Mouse (Mus musculus): ENCODE data around the gene Sept3.

Gene Sept3

DNA sequence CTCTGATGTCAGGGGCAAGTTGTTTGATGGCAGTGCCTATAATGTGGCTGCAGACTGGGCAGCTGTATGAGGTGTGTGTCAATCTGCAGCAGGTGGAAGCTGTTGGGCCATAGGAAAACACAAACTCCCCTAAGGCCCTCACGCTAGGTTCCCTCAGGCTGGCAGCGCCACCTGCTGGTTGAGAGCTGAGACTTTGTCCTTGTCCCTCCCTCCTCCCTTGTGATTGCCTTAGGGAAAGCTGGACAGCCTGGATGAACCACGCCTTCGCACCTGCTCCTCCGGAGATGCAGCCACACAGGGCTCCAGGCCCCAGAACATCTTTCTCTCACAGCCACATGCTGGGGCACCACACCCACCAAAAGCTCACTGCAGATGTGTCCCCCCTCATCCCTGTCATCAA lies 3.5 kb upstream of the Sept3 start:
- in situ Hi-C loops (cut with MseI, MboI): no loop called here

DNA sequence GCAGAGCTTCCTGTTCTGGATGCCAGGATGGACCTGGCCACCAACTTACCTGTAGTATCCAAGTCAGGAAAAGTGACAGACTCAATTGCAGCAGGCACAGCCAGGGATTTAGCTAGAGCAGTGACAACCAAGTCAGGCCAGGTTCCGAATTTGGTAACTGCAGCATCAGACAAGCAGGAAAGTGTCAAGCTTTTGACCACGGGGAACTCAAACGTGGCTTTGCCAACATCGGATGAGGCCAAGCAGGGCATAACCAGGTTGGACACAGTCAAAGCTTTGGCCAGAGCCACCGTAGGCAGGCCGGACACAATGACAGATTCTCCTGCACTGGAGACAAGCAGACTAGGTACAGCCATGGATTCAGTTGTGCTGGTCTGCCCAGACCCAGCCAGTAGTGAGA lies 2.4 kb upstream of the Sept3 start:
- in situ Hi-C loops (cut with MseI, MboI): no loop called here

DNA sequence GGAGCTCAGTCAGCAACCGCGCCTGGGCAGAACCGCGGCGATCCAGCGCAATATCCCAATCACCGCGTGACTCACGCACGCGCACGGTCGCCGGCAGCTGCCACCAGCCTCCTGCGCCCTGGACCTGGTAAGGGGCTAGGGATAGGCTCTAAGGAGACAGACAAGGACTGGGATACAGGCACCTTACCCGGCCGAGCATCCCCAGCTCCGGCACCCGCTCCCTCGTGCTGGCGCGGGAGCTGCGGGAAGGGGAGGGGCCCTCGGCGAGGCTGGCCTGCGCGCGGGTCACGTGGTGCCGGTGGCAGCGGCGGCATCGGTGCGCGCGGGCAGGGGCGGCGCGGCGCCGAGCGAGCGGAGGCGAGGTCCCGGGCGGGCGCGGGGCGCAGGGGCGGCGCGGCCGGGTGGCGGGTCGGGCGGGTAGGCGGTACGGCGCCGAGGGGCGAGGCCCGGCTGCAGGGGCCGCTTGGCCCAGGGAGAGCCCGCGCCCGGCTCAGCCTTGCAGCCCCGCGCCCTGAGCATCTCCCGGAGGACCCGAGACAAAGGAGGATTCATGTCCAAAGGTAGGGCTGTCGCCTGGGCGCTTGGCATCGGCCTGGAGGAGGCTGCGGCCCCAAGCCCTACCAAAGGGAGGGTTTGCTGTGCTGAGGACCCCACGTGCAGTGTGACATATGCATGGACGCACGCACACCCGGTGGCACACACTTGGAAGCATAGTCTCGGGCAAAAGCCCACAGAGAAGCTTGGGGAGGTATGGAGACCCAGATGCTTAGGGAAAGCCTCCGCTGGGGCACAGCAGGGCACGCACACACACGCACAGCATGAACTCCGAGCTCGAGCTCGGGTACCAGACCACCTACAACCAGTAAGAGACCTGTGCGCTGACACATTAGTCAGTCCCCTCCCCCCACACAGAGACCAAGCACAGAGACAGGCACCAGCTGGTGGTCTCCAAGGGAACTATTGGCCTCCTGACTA lies 521 bp downstream of the Sept3 start:
- in situ Hi-C loops (cut with MseI, MboI): no loop called here

DNA sequence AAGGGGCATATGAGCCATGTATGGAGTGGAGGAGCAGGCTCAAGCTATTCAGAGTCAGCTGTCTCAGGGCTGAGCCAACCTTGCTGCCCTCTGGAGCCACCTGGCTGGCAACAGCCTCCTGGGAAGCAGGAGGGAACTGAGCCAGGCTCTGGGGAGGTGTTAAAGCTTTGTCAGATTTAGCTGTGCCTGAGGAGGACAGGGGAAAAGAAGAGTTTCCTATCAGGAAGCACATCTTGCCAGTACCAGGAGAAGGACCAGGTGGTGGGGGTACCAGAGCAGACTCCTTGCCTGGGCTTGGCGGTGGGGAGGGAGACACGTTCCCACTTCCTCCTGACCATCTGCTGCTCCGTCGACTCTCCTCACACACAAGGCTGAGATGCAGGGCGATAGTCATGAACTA lies 2.9 kb downstream of the Sept3 start:
- in situ Hi-C loops (cut with MseI, MboI): no loop called here

DNA sequence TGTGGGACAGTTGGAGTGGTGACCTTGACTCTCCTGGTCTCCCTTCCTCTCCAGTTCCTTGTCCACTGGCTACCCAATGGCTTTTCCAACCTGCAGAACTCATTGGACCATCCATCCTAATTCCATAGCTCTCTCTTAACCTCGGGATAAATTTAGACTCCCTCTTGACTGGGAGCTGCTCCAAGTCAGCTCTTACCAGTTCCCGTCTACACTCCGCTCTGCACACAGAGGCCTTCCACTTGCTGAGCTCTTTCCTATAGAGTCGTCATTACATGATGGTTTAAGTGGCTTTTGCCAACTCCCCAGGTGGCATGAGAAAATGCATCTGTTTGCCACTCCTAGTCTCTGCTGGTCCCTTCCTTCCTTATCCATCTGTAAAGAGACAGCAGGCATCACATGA lies 5.9 kb downstream of the Sept3 start:
- in situ Hi-C loops (cut with MseI, MboI): no loop called here

DNA sequence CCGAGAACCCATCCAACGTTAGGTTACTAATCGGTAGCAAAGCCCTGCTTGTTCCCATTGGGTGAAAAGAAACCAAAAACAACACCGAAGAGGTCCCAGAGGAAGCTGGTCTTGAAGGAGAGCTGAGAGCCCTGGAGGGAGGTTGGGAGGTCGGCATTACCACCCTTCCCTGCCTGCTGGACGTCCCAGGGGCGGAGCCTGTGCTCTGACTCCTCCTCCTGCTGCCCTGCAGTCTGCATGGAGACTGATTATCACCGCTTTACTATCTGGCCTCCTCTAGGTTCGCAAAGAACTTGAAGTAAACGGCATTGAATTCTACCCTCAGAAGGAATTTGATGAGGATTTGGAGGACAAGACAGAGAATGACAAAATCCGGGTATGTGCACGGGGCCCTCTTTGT lies 11.5 kb downstream of the Sept3 start:
- in situ Hi-C loops (cut with MseI, MboI): no loop called here

DNA sequence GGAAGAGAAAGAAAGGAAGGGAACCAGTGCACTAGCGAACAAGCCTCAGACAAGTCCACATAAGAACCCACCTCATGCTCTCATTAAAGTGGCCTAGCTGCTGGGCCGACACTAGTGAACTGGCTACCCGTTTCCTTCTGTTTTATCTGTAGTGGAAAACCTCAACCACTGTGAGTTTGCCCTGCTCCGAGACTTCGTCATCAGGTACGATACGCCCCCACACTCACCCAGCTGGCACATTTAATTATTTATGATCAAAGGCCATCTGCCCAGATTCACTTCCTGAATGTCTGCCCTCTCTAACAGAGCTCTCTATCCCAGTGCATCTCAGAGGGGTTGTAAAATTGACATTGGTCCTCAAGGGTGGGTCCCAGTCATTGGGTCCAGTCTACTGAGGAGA lies 15.6 kb downstream of the Sept3 start:
- in situ Hi-C loops (cut with MseI, MboI): no loop called here

DNA sequence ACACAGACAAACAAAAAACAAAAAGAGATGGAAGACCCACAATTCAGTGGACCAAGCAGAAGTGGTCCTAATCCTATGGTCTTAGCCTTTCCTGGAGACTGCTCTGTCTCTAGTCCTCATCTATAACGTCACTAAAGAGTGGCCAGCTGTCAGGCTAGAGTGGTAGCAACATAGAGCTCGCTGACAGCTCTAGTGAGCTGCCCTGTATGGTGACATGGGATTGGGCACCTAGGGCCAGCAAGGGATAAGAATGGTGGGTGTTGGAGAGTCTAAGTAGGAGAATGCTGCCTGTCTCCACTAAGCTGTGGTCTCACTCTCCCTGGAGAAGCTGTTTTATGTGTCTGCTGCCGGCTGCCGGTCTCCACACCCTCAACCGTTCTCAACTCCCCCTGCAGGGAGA lies 18.2 kb downstream of the Sept3 start:
- in situ Hi-C loops (cut with MseI, MboI): no loop called here

DNA sequence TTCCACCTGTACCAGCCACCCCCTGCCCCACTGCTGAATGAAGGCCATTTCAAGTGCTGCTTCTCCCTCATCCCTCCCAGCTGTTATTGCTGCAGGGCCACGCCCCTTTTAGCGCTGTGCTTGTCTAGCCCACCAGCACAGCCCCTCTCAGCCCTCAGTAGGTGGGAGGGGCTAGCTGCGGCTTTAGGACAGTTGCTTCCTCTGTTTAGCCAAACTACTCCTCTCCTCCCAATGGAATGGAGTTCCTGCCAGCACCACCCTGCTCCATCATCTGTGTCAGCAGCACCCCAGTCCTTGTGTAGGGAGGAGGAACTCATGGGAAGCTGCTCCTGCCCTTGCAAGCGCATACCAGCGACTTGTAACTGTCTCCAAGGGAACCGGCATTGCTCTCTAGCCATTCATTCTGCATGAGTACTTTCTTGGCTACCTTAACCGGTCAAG lies 18.6 kb downstream of the Sept3 start:
- in situ Hi-C loops (cut with MseI, MboI): no loop called here

DNA sequence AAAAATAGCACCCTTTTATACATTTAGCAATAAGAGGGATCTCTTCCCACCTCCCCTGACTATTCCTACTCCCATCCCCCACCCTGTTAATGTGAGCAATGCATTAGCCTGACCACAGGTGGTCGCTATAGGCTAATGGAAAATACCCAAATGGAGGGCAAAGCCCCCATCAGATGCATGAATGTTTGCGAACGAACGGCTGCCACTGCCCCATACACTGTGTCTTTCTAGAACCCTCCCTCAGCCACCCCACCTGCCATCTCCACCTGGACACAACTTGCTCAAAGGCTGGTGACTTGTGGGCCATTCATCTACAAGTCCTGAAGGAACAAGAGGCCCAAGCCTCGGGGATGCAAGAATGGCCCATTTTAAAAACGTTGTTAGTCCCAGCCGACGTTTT lies 19.4 kb downstream of the Sept3 start:
- in situ Hi-C loops (cut with MseI, MboI): no loop called here

DNA sequence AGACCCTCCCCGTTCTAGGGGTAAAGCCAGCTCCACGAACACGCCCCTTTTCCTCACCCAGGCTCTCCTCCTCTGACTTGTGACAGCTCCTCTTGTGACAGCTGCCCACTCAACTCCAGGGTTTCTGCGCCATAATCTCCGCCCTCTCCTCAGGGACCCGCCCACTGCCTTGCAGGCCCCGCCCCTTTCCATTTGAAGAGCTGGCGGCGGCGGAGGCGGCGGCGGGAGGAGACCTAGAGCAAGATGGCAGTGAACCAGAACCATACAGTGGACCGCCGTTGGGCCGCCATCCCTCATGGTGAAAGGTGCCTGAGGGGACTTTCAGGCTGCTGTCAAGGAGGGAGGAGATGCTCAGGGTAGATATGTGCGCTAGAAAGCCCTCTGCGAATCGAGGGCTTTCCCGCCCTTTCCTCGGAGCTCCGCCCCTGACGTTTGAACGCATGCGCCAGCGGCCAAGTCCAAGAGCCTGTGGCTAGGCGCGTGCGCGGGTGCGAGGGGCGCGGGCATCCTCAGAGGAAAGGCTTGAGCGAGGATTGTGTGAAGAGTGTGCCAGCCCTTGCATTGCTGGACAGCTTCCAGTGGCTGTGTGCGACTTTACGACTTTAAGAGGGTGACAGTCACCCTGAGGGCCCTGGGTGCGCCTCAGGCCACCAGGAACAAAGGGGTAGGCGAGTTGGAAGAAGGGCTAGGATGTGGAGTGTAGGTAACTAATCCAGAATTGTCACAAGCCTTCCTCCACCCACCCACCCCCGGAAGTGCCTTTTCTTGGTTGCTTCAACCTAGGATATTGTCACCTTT lies 24.3 kb downstream of the Sept3 start, which contains the start of gene Wbp2nl:
Gene Wbp2nl (plus strand): TSS at position 191 of the 798 bp plus-strand sequence.
- in situ Hi-C loops (cut with MseI, MboI): no loop called here

DNA sequence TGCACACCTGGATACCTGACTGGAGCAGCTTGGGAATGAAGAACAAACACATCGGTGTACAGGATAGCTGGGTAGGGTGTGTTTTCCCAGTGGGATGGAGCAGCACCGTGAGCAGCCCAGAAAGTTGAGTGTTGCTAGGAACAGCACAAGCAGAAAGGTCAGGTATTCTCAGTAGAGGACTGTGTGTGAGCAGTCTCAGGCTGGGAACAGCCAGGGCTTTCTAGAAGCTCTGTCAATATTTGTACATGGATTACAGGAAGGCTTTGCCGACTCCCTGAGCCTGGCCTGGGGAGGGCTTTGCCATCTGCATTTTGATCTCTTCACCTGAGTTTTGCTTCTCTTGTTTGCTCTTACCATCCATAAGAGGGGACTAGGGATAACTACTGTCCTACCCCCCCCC lies 32.4 kb downstream of the Sept3 start:
- in situ Hi-C loops (cut with MseI, MboI): no loop called here

DNA sequence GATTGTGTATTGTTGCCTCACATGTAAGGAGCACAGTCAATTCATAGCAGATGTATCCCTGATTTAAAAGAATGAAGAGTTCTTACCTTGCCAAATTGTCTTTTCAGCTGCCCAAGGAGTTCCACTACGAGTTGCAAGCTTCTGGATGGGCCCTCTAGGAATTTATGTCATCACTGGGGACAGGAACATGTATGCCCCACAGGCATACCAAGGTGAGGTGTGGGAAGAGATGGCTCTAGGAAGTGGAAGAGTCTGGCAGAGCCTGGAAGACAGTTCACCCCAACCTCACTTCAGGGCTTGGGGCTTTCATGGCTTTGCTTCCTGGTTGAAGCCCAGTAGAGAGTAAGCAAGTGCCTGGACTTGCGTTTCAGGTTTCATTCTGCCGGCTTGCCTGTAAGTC lies 33.7 kb downstream of the Sept3 start:
- in situ Hi-C loops (cut with MseI, MboI): no loop called here

DNA sequence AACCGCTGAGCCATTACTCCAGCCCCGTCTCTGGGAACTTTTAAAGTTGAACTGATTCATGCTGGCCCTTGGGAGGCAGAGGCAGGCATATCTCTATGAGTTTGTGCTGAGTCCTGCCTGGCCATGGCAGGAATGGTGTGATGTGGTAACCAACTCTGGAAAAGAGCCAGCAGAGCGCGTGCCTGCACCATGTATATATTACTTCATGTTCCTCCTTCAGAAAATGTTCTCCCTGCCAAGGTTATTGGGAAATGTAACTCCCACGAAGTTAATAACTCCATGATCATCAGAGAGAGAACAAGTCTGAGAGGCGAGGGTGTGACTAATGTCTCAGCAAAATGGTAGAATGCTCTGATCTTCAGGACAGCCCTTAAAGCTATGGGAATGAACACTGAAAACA lies 43.1 kb downstream of the Sept3 start:
- in situ Hi-C loops (cut with MseI, MboI): no loop called here

DNA sequence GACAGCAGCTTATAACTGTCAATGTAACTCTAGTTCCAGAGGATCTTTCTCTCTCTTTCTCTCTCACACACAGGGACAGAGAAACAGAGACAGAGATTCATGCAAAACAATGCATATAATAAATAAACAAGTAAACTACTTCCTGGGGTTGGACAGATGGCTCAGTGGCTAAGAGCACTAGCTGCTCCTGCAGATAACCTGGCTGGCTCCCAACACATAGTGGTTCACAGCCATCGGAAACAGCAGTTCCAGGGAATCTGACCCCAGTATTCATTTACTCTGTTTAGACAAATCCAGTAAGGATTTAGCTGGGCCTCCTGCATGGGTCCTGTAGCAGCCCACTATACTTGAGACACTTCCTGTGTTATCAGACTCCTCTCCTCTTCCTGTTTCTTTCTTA lies 44.9 kb downstream of the Sept3 start:
- in situ Hi-C loops (cut with MseI, MboI): no loop called here

DNA sequence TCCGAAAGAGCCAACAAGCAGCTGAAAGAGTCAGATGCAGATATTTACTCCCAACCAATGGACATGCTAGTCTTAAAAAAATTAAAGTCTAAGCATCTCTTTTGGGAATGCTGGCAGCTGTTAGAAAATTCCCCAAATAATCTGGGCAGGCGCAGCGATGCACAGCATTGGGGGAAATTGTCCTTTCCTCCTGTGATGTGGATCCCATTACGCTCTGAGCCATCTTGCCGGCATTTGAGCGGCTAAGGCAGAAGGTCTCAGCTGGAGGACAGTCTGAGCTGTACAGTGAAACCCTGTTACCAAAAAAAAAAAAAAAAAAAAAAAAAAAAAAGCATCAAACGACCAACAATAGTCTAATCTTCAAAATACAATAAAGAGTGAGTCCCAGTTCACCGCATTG lies 47.5 kb downstream of the Sept3 start:
- in situ Hi-C loops (cut with MseI, MboI): no loop called here

DNA sequence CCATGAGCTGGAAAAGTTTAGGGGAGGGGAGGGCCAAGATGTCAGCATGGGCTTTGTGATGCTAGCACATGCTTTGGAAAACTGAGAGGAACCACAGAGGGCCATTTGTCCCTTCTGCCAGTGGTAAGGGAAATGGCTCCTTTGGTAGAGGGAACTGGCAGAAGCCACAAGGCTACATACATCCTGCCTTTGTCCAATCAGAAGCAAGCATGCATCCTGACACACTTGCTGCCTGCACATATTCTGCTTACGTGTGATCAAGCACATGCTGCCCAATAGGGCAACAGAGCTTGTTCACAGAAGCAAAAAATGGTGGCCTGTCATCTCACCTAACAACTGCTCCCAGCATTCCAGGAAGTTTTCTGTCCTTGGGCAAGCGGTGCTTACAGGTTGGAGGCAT lies 50.7 kb downstream of the Sept3 start:
- in situ Hi-C loops (cut with MseI, MboI): no loop called here

DNA sequence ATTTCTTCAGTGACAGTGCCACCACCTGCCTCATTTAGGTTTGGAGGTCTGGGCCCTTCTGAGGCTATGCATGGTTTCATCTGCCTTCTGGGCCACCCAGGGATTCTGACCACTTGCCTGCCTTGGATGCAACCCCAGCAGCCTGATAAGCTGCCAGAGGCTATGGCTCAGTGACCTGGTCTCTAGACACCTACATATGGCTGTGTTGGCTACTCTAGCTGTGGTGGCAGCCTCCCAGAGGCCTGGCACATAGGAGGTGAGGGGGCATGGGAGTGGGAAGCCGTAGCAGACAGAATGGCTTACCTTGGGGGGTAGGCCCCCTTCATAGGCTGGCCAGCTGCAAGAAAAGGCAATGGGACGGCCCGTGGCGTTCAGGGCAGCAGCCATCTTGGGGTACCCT lies 60.5 kb downstream of the Sept3 start:
- in situ Hi-C loops (cut with MseI, MboI): no loop called here

DNA sequence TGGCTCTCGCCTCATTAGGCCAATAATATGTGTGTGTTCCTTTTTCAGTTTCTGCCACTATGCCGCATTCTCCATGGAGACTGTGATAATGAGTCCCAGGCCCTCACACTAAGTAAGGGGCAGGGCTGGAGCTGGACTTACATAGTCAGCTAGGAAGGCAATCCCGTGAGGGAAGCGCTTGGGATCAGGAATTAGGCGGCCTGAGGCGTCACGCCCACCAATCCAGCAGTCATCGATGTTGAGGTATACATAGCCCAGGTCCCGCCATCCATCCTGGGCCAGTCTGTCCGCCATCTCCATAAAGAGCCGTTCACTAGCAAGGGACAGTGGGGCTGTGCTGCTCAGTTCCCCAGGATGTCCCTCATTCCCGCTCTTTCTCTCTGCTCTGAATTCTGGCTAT lies 61.9 kb downstream of the Sept3 start:
- in situ Hi-C loops (cut with MseI, MboI): no loop called here

DNA sequence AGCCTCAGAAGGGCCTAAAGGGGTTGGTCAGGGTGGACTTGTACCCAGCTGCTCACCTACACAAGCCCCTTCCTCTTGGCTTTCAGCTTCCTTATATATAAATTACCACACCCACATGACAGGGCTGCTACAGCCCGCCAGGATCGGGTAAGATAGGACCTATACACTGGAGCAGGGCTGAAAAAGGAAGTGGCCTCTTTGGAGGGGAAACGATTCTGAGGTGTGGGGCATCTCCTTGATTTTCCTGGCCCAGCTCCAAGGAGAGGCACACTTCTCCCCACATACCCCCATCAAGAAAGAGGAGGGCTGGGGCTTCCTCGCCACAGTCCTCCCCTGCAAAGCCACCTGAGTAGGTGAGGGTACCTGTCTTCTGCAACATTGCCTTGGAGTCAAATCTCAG lies 63.2 kb downstream of the Sept3 start:
- in situ Hi-C loops (cut with MseI, MboI): no loop called here

DNA sequence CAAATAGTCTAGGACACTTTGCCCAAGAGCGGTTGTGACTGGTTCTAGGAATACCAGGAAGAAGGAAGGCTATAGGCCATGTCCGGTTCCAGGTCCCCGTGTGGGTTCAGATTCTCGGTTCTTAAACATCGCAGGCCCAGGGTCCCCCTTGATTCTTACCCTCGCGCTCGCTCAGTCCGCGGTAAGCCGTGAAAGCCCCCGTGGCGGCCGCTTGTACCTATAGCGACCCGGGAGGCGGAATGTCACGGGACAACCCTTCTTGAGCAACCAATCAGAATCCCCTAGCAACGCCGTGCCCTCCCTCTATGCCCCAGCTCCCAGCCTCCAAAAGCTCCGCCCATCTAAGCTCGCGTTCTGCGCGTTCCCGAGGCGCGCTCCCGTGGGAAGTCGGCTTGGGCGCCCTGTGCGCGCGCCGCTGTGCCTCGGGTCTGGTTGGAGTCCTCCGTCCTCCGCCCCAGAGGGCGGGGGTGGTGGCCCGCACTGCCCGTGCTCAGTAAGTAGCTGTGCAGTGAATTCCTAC lies 64.0 kb downstream of the Sept3 start, which contains the start of the genes Naga, Pheta2 and Smdt1:
Gene Naga (minus strand): TSS at position 333 of the 520 bp plus-strand sequence.
Gene Pheta2 (plus strand): TSS at position 350 of the 520 bp plus-strand sequence.
Gene Smdt1 (plus strand): TSS at position 367 of the 520 bp plus-strand sequence.
- in situ Hi-C loops (cut with MseI, MboI): no loop called here

DNA sequence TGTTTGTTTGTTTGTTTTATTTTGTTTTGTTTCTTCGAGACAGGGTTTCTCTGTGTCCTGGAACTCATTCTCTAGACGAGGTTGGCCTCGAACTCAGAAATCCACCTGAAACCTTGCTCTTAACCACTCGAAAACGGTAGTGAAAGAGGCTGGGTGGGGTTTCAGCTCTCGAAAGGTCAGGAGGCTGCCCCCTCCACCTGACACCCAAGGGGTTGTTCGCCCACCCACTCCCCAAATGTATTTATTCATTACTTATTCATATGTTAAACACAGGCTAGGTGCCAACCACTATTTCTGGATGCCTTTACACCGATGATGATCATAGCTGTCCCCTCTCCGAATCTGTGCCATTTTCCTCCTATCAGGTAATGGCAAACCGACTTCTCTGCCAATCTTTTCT lies 64.5 kb downstream of the Sept3 start:
- in situ Hi-C loops (cut with MseI, MboI): no loop called here
